Mouse (Mus musculus) kidney, adult 2 months (tissue): ENCODE data around the gene Gm45716.

ENCODE experiments used
- CTCF ChIP-seq: fragments of 200-500 bp; conservative IDR thresholded peaks from 2 replicates; pipeline ENCODE4 v1.5.1; 2011; ENCODE audit warnings: low read depth, mild to moderate bottlenecking, control low read depth, low read length, moderate library complexity, mixed read lengths; ENCODE audit not compliant: insufficient read depth, insufficient read length
- POLR2A ChIP-seq: fragments of 200-500 bp; IDR thresholded peaks from one replicate; pipeline ENCODE4 v1.6.1; 2011; ENCODE audit warnings: low read depth, low read length, control low read depth

DNA sequence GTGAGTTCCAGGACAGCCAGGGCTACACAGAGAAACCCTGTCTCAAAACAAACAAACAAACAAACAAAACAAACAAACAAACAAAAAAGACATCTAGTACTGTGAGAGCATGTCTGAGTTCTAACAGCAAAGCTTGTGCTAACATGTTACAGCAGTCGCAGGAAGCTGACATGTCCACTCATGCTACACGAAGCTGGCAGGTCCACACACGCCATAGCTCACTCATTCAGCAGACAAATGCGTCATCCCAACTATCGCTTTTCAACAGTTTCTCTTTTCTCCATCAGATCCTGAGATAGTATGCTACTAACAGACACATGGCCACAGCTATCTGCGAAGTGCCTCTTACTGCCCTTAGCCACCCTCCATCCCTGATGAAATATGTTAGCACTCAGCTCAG is 10.1 kb upstream of the Gm45716 start:
- TF ChIP-seq CTCF: no peak
- TF ChIP-seq POLR2A: no peak
